Mouse (Mus musculus) intestine, embryonic 15.5 days (tissue): ENCODE results near the gene Dot1l. TPM values are rescaled to one million over a fixed set of nuclear protein-coding genes. Genes with fewer than 3 reads are reported as not detected.

Experiments
- ATAC-seq: fragments of 200-750 bp; cut with Nextera tagmentation; 2 replicates; pipeline ENCODE4 v1.8.0; 2017; ENCODE audit warnings: moderate TSS enrichment, moderate library complexity
- H3K27ac ChIP-seq: fragments of 300-500 bp; sonication (generic); 2 replicates; pipeline ENCODE4 v1.5.1; 2015; ENCODE audit warnings: mild to moderate bottlenecking, inconsistent platforms
- H3K27me3 ChIP-seq: fragments of 300-500 bp; sonication (generic); replicated peaks from 2 replicates; pipeline ENCODE4 v1.6.1; 2015; ENCODE audit warnings: inconsistent platforms
- H3K36me3 ChIP-seq: fragments of 300-500 bp; sonication (generic); 2 replicates; pipeline ENCODE4 v1.6.1; 2015; ENCODE audit warnings: inconsistent platforms
- H3K4me1 ChIP-seq: fragments of 300-500 bp; sonication (generic); replicated peaks from 2 replicates; pipeline ENCODE4 v1.6.1; 2015; ENCODE audit warnings: inconsistent platforms
- H3K4me2 ChIP-seq: fragments of 300-500 bp; sonication (generic); replicated peaks from 2 replicates; pipeline ENCODE4 v1.6.1; 2015; ENCODE audit warnings: mild to moderate bottlenecking, inconsistent platforms
- H3K4me3 ChIP-seq: fragments of 300-500 bp; sonication (generic); replicated peaks from 2 replicates; pipeline ENCODE4 v1.5.1; 2015; ENCODE audit warnings: inconsistent platforms
- H3K9ac ChIP-seq: fragments of 300-500 bp; sonication (generic); 2 replicates; pipeline ENCODE4 v1.6.1; 2015; ENCODE audit warnings: inconsistent platforms
- H3K9me3 ChIP-seq: fragments of 300-500 bp; sonication (generic); 2 replicates; pipeline ENCODE4 v1.6.1; 2016; ENCODE audit warnings: inconsistent platforms
- WGBS: fragments of 180-500 bp; shearing (Covaris S2); methylation state at CpG from one replicate; pipeline ENCODE4 v1.1.7; 2015; 5-methylcytosine and 5-hydroxymethylcytosine counted together
- polyA plus RNA-seq: library from polyadenylated mRNA; unstranded; fragments of >200 nt; fragmentation: Nextera tagmentation; extraction: Ambion mirVana; gene quantifications from 2 replicates; pipeline ENCODE4 v1.2.1, GENCODE M21; 2015

Gene Dot1l
- polyA plus RNA-seq, 1 experiment from 2014 or later, result 12.0 TPM

DNA sequence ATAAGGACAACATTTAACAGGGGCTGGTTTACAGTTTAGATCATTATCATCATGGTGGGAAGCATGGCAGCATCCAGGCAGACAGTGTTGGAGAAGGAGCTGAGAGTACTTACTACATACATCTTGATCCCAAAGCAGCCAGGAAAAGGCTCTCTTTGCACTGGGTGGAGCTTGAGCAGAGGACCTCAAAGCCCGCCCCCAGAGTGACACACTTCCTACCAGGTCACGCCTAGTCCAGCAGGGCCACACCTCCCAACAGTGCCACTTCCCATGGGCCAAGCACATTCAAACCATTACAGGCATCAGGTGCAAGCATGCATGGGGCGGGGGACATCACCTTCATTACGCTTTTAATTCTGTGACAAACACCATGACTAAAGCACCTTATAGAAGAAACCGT is 10.7 kb upstream of the Dot1l start:
- 35% methylated on average over 5 of the region's 5 CpGs for WGBS
- ATAC-seq, result no peak
- no peaks in the 10 kb centered on the region for H3K36me3 ChIP-seq
- H3K27me3 ChIP-seq, result no peaks in the 10 kb centered on the region
- peaks cover 28% of the 10 kb centered on the region for H3K4me1 ChIP-seq
- H3K9ac ChIP-seq, result no peak overlapping the region
- no peak overlapping the region for H3K27ac ChIP-seq
- no peak overlapping the region for H3K4me3 ChIP-seq
- H3K9me3 ChIP-seq, result no peaks in the 10 kb centered on the region
- no peak overlapping the region for H3K4me2 ChIP-seq

DNA sequence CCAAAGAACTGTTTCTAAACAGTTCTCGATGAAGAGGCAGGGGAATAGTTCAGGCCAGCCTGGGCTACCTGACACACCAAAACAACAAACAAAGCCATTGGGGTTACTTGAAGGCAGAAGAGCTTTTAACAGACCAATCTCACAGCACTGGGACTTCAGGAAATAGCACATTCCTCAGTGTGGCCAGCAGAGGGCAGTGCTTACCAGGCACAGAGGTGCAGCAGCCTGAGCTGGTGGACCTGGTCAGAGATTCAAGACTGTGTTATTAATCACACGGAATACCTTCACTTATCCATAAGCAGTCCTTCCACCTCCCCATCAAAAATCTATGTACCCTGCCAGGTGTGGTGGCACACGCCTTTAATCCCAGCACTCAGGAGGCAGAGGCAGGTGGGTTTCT is 7.6 kb upstream of the Dot1l start:
- ATAC-seq, result no peak
- H3K4me1 ChIP-seq, result peaks cover 28% of the 10 kb centered on the region
- no peak overlapping the region for H3K4me2 ChIP-seq
- no peak overlapping the region for H3K9ac ChIP-seq
- no peaks in the 10 kb centered on the region for H3K9me3 ChIP-seq
- 8% methylated on average over 3 of the region's 3 CpGs for WGBS
- no peaks in the 10 kb centered on the region for H3K27me3 ChIP-seq
- H3K36me3 ChIP-seq, result no peaks in the 10 kb centered on the region
- no peak overlapping the region for H3K27ac ChIP-seq
- no peak overlapping the region for H3K4me3 ChIP-seq

DNA sequence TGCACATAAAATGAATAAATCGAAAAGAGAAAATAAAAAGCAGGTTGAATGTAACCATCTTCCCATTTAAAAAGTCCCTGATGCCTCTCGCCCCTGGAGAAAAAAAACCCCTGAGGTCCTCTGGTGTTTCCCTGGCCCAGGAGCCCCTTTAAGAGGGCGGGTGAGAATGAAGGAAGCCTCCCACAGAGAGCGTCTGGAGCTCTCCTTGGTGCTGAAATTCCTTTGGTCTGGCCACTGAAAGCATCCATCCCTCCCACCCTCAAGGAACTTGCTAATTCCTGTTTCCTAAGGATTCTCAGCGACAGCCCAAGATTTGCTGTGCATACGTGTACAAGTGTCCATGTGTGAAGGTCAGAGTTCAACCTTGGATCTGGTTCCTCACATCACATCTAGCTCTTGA is 6.4 kb upstream of the Dot1l start:
- H3K27me3 ChIP-seq, result no peaks in the 10 kb centered on the region
- no peak overlapping the region for H3K4me2 ChIP-seq
- peaks cover 26% of the 10 kb centered on the region for H3K4me1 ChIP-seq
- WGBS, result 8% methylated on average over 6 of the region's 6 CpGs
- ATAC-seq, result no peak
- H3K9ac ChIP-seq, result no peak overlapping the region
- no peak overlapping the region for H3K4me3 ChIP-seq
- H3K9me3 ChIP-seq, result no peaks in the 10 kb centered on the region
- H3K36me3 ChIP-seq, result no peaks in the 10 kb centered on the region
- H3K27ac ChIP-seq, result no peak overlapping the region

DNA sequence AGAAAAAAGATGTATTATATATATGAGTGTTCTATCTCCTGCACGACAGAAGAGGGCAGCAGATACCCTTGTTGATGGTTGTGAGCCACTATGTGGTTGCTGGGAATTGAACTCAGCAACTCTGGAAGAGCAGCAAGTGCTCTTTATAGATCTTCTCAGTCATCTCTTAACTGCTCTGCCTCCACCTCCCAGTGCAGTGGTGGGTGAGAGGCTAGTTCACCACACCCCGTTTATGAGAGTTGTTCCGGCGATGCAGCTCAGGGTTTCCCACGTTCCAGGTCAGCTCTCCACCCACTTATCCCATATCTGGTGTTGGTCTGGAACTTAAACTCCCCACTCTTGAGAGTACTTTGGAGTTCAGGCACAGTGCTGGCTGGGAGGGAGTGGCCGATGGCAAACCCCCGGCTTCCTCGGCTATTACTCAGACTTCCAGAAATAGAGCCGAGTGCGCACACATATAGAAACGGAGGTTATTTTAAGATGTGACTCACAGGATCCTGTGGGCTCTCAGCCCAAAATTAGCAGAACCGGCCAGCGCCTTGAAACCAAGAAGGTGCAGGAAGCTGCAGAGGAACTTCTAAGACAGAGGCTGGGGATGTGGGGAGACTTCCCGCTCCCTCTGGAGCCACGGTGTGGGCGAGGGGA is 3.7 kb upstream of the Dot1l start:
- WGBS, result 3% methylated on average over 16 of the region's 16 CpGs
- Histone ChIP-seq H3K9ac (peak overlapping the region; percentile 34; the same call in 1 of the 2 replicates), H3K4me1 (peaks cover 33% of the 10 kb centered on the region), H3K9me3 (no peaks in the 10 kb centered on the region), H3K4me2 (peak overlapping the region; percentile 66), H3K4me3 (peak overlapping the region; percentile 31), H3K27me3 (no peaks in the 10 kb centered on the region), H3K27ac (peak overlapping the region; percentile 90), H3K36me3 (no peaks in the 10 kb centered on the region)
- ATAC-seq, result peak; percentile 29

DNA sequence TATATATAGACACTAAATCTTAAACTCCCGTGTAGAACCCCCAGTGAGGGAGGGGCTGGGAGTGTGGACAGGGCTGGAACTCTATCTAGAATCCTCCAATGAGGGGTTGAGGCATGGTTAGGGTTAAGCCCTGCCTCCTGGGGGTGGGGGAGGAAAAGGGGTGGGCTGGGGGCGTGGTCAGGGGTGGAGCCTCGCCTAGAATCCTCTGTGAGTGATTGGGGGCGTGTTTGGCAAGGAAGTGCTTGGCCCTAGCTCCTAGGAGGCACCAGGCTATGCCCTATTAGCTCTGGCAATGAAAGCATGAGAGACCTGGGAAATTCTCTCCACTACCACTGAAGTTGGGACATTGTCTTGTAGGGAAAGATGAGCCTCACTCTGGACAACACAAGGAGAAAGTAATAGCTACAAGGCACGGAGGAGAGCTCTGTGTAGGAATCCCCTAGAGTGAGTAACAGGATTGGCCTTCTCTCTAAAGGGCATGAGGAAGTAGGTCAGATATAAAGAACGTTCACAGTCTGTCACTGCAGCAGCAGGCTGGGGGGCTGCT is 2.9 kb upstream of the Dot1l start:
- Histone ChIP-seq H3K36me3 (no peaks in the 10 kb centered on the region), H3K27me3 (no peaks in the 10 kb centered on the region), H3K27ac (peak overlapping the region; percentile 90), H3K4me1 (peaks cover 41% of the 10 kb centered on the region), H3K4me3 (peak overlapping the region; percentile 31), H3K9me3 (no peaks in the 10 kb centered on the region), H3K4me2 (peak overlapping the region; percentile 66), H3K9ac (no peak overlapping the region)
- 2% methylated on average over 6 of the region's 6 CpGs for WGBS
- peak; percentile 78 for ATAC-seq

DNA sequence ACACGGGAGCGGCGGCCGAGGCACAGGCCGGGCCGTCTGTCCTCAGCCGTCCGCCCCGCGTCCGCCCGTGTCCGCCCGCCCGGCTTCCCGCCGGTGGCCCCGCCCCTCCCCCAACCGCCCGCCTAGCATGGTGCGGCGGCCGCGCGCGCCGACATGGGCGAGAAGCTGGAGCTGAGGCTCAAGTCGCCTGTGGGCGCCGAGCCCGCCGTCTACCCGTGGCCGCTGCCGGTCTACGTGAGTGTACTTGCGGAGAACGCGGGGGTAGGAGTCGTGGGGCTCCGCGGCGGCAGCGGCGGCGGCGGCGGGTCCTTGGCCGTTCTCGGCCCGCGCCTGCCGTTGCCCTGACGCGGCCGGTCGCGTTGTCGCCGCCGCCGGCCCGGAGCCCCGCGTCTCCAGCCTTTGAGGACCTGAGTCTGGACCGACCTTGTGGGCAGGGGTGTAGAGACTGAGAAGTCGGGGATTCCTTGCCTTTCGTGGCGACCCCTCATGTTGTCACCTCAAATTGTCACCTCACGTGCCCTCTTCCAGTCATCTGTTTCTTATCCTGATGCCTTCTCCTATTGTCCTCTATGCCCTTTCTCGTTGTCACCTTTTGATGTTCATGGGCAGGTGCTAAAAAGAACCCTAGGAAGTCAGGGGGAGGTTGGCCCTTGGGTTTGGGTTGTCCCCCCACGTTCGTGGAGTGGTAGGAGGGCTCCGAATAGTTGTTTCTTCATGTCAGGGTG is 447 bp downstream of the Dot1l start:
- peak overlapping the region; percentile 94 for H3K4me3 ChIP-seq
- no peaks in the 10 kb centered on the region for H3K27me3 ChIP-seq
- H3K36me3 ChIP-seq, result no peaks in the 10 kb centered on the region
- H3K27ac ChIP-seq, result peak overlapping the region; percentile 79
- no peak; the same call in 1 of the 2 replicates for ATAC-seq
- peak overlapping the region; percentile 88 for H3K4me2 ChIP-seq
- WGBS, result under 1% methylated on average over 75 of the region's 75 CpGs
- H3K9ac ChIP-seq, result peak overlapping the region; percentile 83
- H3K4me1 ChIP-seq, result peaks cover 49% of the 10 kb centered on the region
- H3K9me3 ChIP-seq, result no peaks in the 10 kb centered on the region

DNA sequence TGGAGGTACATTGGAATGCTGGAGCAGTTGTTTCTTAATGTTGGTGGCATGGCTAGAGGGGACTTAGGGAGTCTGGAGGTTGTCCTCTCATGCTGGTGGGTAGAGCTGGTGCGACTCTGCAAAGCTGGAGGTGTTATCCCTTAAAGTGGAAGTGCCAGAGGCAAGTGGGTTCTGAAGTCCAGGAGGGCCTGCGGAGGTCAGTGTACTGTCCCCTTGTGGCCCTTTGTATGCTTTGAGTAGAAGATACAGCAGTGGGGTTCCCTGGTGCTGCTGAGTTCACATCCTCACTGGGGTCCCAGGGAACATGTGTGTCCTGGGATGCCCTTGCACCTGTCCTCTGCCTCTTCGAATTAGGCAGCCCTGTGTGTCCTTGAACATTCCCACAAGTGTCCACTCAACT is 1.1 kb downstream of the Dot1l start:
- no peaks in the 10 kb centered on the region for H3K9me3 ChIP-seq
- no peak overlapping the region for H3K27ac ChIP-seq
- peak overlapping the region; percentile 88 for H3K4me2 ChIP-seq
- ATAC-seq, result no peak
- H3K27me3 ChIP-seq, result no peaks in the 10 kb centered on the region
- peak overlapping the region; percentile 83 for H3K9ac ChIP-seq
- peaks cover 53% of the 10 kb centered on the region for H3K4me1 ChIP-seq
- peak overlapping the region; percentile 94 for H3K4me3 ChIP-seq
- H3K36me3 ChIP-seq, result no peaks in the 10 kb centered on the region
- 22% methylated on average over 3 of the region's 3 CpGs for WGBS

DNA sequence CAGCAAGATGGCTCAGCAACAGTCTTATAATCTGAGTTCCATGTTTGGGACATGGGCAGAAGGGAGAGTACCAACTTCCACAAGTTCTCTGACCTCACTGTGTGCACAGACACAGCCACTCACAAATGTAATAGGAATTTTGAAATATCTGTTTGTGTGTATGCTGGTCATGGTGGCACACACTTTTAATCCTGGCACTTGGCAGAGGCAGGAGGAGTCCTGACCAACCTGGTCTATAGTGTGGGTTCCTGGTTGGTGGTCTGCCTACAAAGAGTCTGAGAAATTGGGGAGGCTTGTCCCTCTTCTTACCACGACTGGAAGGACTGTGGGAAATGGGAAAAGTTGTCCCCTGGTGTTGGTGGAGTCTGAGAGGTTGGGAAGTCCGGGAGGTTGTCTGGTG is 1.5 kb downstream of the Dot1l start:
- Histone ChIP-seq H3K9me3 (no peaks in the 10 kb centered on the region), H3K9ac (peak overlapping the region; percentile 83), H3K36me3 (no peaks in the 10 kb centered on the region), H3K4me2 (peak overlapping the region; percentile 88), H3K27me3 (no peaks in the 10 kb centered on the region), H3K27ac (no peak overlapping the region), H3K4me1 (peaks cover 52% of the 10 kb centered on the region), H3K4me3 (peak overlapping the region; percentile 94)
- no peak for ATAC-seq
- 63% methylated on average over 2 of the region's 2 CpGs for WGBS

DNA sequence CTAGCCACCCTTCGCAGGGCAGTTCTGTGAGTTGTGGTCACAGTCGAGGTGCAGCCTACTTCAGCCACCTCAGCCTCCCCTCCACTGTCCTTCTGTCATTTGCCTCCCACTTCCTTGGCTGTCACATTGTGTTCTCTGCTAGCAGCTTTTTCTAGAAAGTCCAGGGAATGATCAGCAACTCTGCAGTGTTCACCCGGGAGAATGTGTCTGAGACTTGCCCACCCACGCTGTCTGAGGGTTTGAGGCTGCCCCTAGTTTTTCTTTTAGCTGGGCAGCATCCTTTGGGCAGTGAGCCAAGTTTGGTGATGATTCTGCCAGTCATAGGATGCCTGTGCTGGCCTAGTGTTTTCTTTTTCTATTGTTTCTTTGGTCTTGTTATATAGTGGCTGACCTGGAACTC is 2.0 kb downstream of the Dot1l start:
- H3K9ac ChIP-seq, result peak overlapping the region; percentile 83; the same call in 1 of the 2 replicates

DNA sequence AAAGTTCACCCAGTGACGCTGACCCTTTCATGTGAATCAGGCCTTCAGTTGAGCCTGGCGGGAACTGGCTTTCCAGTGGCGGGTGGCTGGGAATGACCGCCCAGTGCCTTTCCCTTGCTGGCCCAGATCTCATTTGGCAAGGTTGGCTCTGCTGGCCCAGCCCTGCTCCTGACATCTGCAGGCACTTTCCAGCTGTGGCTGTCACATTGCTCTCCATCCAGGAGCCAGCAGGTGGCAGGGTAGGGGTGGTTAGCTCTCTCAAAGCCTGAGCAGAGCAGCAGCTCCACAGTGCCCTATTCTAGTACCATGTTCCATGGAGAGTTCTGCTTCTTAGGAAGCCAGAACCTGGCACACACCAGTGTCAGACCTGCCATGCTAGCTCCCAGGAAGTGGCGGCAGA is 2.7 kb downstream of the Dot1l start:
- 35% methylated on average over 5 of the region's 5 CpGs for WGBS
- Histone ChIP-seq H3K27me3 (no peaks in the 10 kb centered on the region), H3K4me3 (no peak overlapping the region), H3K9ac (peak overlapping the region; percentile 4; the same call in 1 of the 2 replicates), H3K4me2 (no peak overlapping the region), H3K36me3 (no peaks in the 10 kb centered on the region), H3K9me3 (no peaks in the 10 kb centered on the region), H3K4me1 (peaks cover 44% of the 10 kb centered on the region), H3K27ac (no peak overlapping the region)
- no peak for ATAC-seq

More for the DNA sequence above, 2.0 kb downstream of the Dot1l start:
- Histone ChIP-seq H3K4me1 (peaks cover 51% of the 10 kb centered on the region), H3K27me3 (no peaks in the 10 kb centered on the region), H3K4me3 (0 out of 2 replicates have a peak overlapping the region, but pooled peaks have one; percentile 94), H3K36me3 (no peaks in the 10 kb centered on the region), H3K27ac (no peak overlapping the region), H3K4me2 (peak overlapping the region; percentile 88), H3K9me3 (no peaks in the 10 kb centered on the region)
- WGBS, result 59% methylated on average over 4 of the region's 4 CpGs
- no peak for ATAC-seq

DNA sequence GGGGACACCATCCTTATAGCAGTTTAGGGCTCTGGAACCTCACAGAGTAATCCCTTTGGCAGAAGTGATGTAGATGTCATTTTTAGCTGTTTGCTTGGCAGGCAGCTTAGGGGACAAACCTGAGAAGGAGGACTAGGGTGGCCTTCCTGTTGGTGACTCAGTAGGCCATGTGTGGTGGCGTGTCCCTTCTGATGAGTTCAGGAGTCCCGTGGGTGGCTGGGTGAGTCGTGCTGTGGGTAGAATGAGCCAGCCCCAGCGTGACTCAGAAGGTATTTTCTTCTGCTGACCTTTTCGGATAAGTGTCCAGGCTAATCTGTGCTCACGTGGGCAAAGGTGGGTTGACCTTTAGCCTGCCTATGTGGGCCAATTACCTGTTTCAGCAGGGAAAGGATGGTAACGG is 3.6 kb downstream of the Dot1l start:
- Histone ChIP-seq H3K9me3 (no peaks in the 10 kb centered on the region), H3K4me1 (peaks cover 44% of the 10 kb centered on the region), H3K27ac (no peak overlapping the region), H3K4me2 (no peak overlapping the region), H3K36me3 (no peaks in the 10 kb centered on the region), H3K27me3 (no peaks in the 10 kb centered on the region), H3K4me3 (no peak overlapping the region), H3K9ac (no peak overlapping the region)
- ATAC-seq, result no peak
- 74% methylated on average over 7 of the region's 7 CpGs for WGBS
